Mouse (Mus musculus): ENCODE results near the gene Tmem190.
A peak's percentile ranks its signal among the peaks of the same experiment; 100 is the strongest.

Gene Tmem190

GRCm38 (mm10) chr7:4782759-4783158 lies at the start of gene Tmem190, which contains the start of gene Il11:
Gene Tmem190, plus strand, starts transcription at chr7:4782937.
Gene Il11, minus strand, starts transcription at chr7:4782859.
- DNase-seq (ENCODE audit: low read depth, low spot score): no peak

DNA sequence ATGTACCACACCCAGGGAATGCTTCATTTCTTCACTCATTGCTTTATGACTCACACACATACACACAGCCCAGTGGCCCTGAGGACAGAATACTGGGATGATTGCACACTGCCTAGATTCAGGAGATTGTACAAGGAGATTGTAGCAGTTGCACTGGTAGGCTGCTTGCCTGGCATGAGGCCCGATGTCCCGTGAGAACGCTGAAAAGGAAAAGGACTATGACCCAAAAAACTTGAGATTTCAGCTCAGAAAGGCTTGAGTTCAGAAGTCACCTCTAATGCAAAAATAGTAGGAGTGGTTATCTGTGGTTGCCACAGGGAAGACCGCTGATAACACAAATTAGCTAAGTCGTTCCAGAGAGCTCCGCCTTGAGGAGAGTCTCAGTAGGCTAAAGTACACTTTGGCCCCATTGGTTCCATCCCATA lies 49.8 kb upstream of the Tmem190 start:
- DNase-seq (ENCODE audit: low read depth, low spot score): peak; percentile 63

DNA sequence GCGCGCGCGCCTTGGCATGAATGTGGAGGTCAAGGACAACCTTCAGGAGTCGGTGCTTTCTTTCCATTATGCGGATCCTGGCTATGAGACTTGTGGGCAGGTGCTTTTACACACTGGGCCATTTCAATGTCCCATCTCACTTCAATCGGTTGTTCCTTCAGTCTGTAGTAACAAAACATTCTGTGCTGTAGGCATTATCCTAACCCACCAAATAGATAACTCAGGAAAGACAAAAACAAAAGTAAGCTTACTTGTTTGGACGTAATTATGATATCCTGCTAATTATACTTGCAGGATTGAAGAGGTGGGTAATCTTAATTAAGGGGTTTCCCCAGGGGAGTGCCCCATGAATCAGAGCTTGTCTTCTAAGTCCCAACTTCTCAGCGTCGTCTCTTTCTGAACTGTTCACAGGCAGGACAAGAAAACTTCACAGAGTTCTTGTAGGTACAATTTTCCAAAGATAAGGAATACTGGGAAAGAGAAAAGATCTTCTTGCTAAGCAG lies 43.6 kb upstream of the Tmem190 start:
- DNase-seq (ENCODE audit: low read depth, low spot score): no peak

DNA sequence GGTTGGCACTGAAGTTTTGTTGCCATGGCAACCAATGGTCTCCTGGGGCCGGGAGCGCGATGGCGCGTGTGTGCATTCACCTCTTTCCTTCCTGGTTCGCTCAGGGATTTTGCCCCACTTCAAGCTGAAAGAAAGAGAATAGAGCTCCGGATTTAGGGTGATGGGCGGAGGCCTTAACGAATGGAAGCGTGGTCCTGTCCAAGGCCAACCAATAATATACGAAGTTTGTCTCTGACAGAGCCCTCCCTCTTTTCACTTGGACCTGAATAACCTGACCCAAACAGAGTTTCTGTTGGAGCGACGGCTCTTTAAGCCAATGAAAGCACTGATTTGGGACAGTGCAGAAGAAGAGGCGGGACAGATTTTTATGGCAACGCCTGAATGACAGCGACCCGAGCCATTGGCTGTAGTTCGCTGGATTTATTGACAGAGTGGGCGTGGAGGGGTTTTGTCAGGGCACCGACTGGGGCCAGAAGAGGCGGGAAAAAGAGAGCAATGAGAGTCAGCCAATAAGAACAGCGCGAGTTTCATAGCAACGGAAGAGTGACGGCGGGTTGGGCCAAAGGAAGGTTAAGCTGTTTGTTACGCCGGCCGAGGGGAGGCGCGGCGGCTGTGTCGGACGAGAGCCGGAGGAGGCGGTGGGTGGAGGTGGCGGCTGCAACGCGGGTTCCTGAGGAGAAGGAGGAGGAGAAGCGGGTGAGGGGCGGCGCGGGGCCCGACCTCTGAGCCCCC lies 43.0 kb upstream of the Tmem190 start, which contains the start of gene Kmt5c:
Gene Kmt5c (plus strand): TSS at position 572 of the 732 bp plus-strand sequence.
- DNase-seq (ENCODE audit: low read depth, low spot score): peak; percentile 100

DNA sequence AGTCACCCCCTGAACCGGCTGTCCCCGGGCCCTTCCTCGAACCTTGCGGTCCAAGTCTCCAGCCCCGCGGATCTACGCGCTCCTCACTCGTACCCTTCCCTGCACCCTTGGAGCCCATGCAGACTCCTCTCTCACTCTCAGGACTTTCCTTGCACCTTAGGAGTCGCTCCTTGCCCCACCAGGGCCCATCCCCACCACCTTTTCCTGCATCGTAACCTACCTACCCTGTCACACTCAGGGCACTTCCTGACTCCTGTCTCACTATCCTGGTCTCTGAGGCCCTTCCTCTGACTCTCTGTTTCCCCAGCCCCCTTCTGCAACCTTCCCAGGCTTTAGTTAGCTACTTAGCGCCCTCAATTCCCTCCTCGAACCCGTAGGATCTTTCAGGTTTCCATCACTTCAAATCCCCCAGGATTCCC lies 42.4 kb upstream of the Tmem190 start:
- peak; percentile 36 for DNase-seq (ENCODE audit: low read depth, low spot score)

- DNase-seq (ENCODE audit: low read depth, low spot score): peak; percentile 56
These were observed 41.6 kb upstream of the Tmem190 start for GRCm38 (mm10) chr7:4741151-4741550.

GRCm38 (mm10) chr7:4741672-4742481 lies 40.9 kb upstream of the Tmem190 start:
- DNase-seq (ENCODE audit: low read depth, low spot score): no peak

DNA sequence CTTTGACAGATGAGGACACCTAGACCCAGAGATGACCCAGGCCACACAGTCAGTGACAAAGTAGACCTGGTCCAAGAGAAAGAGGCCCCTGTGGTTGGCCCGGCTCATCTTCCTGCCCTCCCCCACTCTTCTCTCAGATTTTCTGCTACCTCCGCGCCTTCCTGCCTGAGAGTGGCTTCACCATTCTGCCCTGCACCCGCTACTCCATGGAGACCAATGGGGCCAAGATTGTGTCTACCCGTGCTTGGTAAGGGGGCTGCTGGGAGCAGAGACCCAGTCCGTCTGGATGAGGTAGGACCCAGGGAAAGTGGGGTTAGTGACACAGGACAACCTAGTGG lies 40.3 kb upstream of the Tmem190 start:
- DNase-seq (ENCODE audit: low read depth, low spot score): no peak

GRCm38 (mm10) chr7:4743354-4743753 lies 39.4 kb upstream of the Tmem190 start:
- no peak for DNase-seq (ENCODE audit: low read depth, low spot score)

- DNase-seq (ENCODE audit: low read depth, low spot score): no peak
These were observed 37.9 kb upstream of the Tmem190 start for GRCm38 (mm10) chr7:4744886-4745285.

GRCm38 (mm10) chr7:4746326-4746980 lies 36.3 kb upstream of the Tmem190 start:
- no peak for DNase-seq (ENCODE audit: low read depth, low spot score)

- no peak for DNase-seq (ENCODE audit: low read depth, low spot score)
These were observed 35.4 kb upstream of the Tmem190 start for GRCm38 (mm10) chr7:4747156-4747899.

DNA sequence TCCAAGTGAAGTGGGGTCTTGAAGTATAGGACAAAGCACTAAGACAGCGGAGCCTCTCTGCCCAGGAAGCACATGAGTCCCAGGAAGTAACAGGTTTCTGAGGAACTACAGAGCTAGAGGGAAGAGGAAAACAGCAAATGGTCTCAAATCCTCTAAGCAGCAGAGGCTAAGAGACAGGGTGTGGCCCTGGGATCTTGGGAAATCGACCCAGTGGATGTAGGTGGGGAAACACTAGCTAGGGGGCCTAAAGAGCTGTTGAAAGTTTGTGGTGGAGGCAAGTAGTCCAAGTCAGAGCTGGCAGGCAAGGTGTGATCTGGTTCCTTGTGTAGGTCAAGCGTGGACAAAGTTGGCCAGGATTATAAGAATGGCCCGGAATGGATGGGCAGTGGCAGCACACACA lies 34.4 kb upstream of the Tmem190 start:
- DNase-seq (ENCODE audit: low read depth, low spot score): no peak

DNA sequence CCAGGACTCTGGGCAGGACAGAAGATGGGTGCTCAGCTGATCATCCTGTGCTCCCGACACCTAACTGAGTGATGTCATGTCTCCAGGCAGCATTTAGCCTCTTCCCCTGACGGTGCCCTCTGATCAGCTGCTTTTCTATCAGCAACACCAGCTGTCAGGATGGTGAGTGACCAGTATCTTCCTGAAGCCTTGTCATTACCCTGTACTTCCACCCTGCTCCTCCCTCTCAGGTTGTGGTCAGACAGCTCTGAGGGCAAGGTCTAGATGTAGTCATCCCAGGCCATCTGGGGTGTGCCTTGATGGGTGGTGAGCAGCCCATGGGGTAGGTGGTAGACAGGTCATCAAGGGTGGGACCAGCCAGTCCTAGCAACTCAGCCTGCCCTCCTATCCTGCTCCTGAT lies 33.6 kb upstream of the Tmem190 start:
- DNase-seq (ENCODE audit: low read depth, low spot score): no peak

- DNase-seq (ENCODE audit: low read depth, low spot score): no peak
These were observed 30.5 kb upstream of the Tmem190 start for GRCm38 (mm10) chr7:4751971-4752820.

DNA sequence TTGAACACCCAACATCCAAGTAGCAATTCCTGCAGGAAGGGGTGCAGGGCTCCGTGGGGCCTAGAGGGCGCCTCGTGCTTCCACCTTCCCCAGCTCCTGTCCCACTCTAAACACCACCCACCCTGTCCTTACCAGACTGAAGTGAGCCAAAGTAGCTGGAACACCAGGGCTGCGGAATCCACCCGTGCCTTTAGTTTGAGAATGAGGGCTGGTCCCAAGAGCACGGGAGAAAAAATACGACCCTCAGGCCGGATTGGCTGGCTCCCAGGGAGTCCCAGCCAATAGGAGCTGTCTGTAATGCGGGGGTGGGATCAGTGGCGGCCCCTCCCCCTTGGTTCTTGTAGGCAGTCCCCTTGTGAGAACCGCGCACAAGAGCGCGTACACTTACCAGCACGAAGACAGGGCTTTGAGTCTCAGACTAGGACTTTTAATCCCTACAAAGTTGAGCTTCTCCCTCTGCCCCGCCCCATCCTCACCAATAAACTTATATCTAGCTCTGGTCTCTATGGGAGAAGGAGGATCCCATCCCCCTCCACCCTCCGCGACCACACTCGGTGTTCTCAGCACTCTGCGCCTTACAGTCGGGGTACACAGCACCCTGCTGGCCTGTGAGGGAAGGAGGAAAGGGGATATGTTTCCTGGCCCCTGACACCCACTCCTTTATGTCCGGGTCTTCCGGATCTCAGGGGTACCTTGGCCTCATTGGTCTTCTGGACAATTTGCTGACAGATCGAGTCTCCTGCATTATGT lies 29.7 kb upstream of the Tmem190 start, which contains the start of gene Cox6b2:
Gene Cox6b2 (minus strand): TSS at position 274 of the 750 bp plus-strand sequence.
- no peak for DNase-seq (ENCODE audit: low read depth, low spot score)

- DNase-seq (ENCODE audit: low read depth, low spot score): no peak
These were observed 23.1 kb upstream of the Tmem190 start for GRCm38 (mm10) chr7:4759670-4760069.

DNA sequence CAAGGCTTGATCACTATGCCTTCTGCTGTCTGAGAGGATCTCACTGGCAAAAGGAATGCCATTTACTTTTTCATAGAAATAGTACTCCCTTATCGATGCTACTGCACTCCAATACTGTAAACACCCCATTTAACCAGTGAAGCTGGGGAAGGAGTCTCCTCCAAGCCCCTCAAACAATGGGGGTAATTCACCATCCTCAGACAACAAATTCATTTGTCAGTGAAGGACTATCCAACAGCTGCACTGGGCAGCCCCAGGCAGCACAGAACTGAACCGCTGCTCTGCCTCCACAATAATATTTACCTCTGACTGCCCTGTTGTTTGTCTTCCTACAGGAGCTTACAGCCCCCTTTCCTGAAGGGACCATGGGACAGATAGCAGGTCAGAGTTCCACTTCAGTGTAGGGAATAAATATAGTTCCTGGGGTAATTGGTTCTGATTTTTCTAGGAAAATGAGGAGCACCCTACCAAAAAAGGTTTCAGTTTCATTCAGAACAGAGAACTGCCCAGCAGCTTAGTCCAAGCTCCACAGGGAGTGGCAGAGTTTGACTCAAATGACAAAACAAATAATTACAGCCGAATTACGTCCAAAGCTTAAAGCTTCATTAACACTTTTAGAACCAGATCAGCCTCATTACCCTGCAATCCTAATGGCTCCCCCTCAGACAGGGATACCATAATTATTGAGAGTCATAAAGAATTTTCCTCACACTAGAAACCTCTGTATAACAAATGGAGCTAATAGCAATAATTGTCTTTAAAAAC lies 17.6 kb upstream of the Tmem190 start:
- no peak for DNase-seq (ENCODE audit: low read depth, low spot score)

- no peak for DNase-seq (ENCODE audit: low read depth, low spot score)
These were observed 11.5 kb upstream of the Tmem190 start, which contains the start of gene Fam71e2 for GRCm38 (mm10) chr7:4771202-4771601. Gene Fam71e2, minus strand, starts transcription at chr7:4771302.
